Mouse (Mus musculus): Measurements from ENCODE around the gene Cnrip1.
"Not testable (repeated sequence)": the region's sequence is repeated elsewhere in the genome, so short reads cannot be mapped to it uniquely, and the experiment has no call there.

Gene Cnrip1

GRCm38 (mm10) chr11:17051545-17052475 lies at the start of gene Cnrip1, which contains the start of gene Plek:
Cnrip1 (plus strand) TSS chr11:17051586.
Plek (minus strand) TSS chr11:17052381.
- peak; percentile 60 for DNase-seq (ENCODE audit: extremely low spot score, low spot score)

- DNase-seq (ENCODE audit: extremely low spot score, low spot score), result no peak
These were observed 48.5 kb upstream of the Cnrip1 start for GRCm38 (mm10) chr11:17002739-17003373.

GRCm38 (mm10) chr11:17003757-17004156 lies 47.6 kb upstream of the Cnrip1 start:
- DNase-seq (ENCODE audit: extremely low spot score, low spot score), result no peak

GRCm38 (mm10) chr11:17004899-17005846 lies 46.2 kb upstream of the Cnrip1 start:
- no peak for DNase-seq (ENCODE audit: extremely low spot score, low spot score)

GRCm38 (mm10) chr11:17006526-17006925 lies 44.9 kb upstream of the Cnrip1 start:
- DNase-seq (ENCODE audit: extremely low spot score, low spot score), result not testable (repeated sequence)

- no peak for DNase-seq (ENCODE audit: extremely low spot score, low spot score)
These were observed 43.7 kb upstream of the Cnrip1 start for GRCm38 (mm10) chr11:17007517-17008173.

- no peak for DNase-seq (ENCODE audit: extremely low spot score, low spot score)
These were observed 42.9 kb upstream of the Cnrip1 start for GRCm38 (mm10) chr11:17008498-17008941.

- DNase-seq (ENCODE audit: extremely low spot score, low spot score), result no peak
These were observed 38.4 kb upstream of the Cnrip1 start for GRCm38 (mm10) chr11:17012948-17013347.

- no peak for DNase-seq (ENCODE audit: extremely low spot score, low spot score)
These were observed 32.1 kb upstream of the Cnrip1 start for GRCm38 (mm10) chr11:17019328-17019727.

GRCm38 (mm10) chr11:17023206-17023605 lies 28.2 kb upstream of the Cnrip1 start:
- DNase-seq (ENCODE audit: extremely low spot score, low spot score), result no peak

GRCm38 (mm10) chr11:17023984-17024383 lies 27.4 kb upstream of the Cnrip1 start:
- DNase-seq (ENCODE audit: extremely low spot score, low spot score), result no peak

GRCm38 (mm10) chr11:17045806-17046205 lies 5.6 kb upstream of the Cnrip1 start:
- DNase-seq (ENCODE audit: extremely low spot score, low spot score), result no peak

- peak; percentile 17 for DNase-seq (ENCODE audit: extremely low spot score, low spot score)
These were observed 1.2 kb downstream of the Cnrip1 start for GRCm38 (mm10) chr11:17052476-17053049.

- DNase-seq (ENCODE audit: extremely low spot score, low spot score), result not testable (repeated sequence)
These were observed 18.0 kb downstream of the Cnrip1 start for GRCm38 (mm10) chr11:17069360-17069759.

- DNase-seq (ENCODE audit: extremely low spot score, low spot score), result no peak
These were observed 24.3 kb downstream of the Cnrip1 start for GRCm38 (mm10) chr11:17075656-17076055.

- DNase-seq (ENCODE audit: extremely low spot score, low spot score), result no peak
These were observed 30.7 kb downstream of the Cnrip1 start for GRCm38 (mm10) chr11:17082086-17082485.

GRCm38 (mm10) chr11:17082953-17083352 lies 31.6 kb downstream of the Cnrip1 start:
- no peak for DNase-seq (ENCODE audit: extremely low spot score, low spot score)

GRCm38 (mm10) chr11:17083455-17083854 lies 32.1 kb downstream of the Cnrip1 start:
- DNase-seq (ENCODE audit: extremely low spot score, low spot score), result no peak

- no peak for DNase-seq (ENCODE audit: extremely low spot score, low spot score)
These were observed 32.5 kb downstream of the Cnrip1 start for GRCm38 (mm10) chr11:17083866-17084265.

GRCm38 (mm10) chr11:17086106-17086505 lies 34.7 kb downstream of the Cnrip1 start:
- DNase-seq (ENCODE audit: extremely low spot score, low spot score), result no peak

Data from neural tube, embryonic 10.5 days (tissue).